Mouse (Mus musculus) kidney, embryonic 14.5 days (tissue): Measurements from ENCODE around the gene Mgme1. TPM values are rescaled to one million over a fixed set of nuclear protein-coding genes. Genes with fewer than 3 reads are reported as not detected.

Source experiments
- ATAC-seq: fragments of 200-750 bp; cut with Nextera tagmentation; 2 replicates; pipeline ENCODE4 v1.8.0; 2017; ENCODE audit warnings: moderate number of reproducible peaks, mild to moderate bottlenecking, moderate TSS enrichment, moderate library complexity; ENCODE audit not compliant: low FRiP score, low TSS enrichment
- H3K27ac ChIP-seq: fragments of 300-500 bp; sonication (generic); 2 replicates; pipeline ENCODE4 v1.5.1; 2014; ENCODE audit warnings: low read depth, mild to moderate bottlenecking, low read length, moderate library complexity, mixed read lengths
- H3K27me3 ChIP-seq: fragments of 300-500 bp; sonication (generic); 2 replicates; pipeline ENCODE4 v1.6.1; 2014; ENCODE audit warnings: mild to moderate bottlenecking, low read length; ENCODE audit not compliant: control insufficient read depth, insufficient read depth
- H3K36me3 ChIP-seq: fragments of 300-500 bp; sonication (generic); 2 replicates; pipeline ENCODE4 v1.6.1; 2014; ENCODE audit warnings: low read length, mixed read lengths; ENCODE audit not compliant: control insufficient read depth, insufficient read depth
- H3K4me1 ChIP-seq: fragments of 300-500 bp; sonication (generic); 2 replicates; pipeline ENCODE4 v1.6.1; 2014; ENCODE audit warnings: low read length, mixed read lengths; ENCODE audit not compliant: control insufficient read depth, insufficient read depth
- H3K4me2 ChIP-seq: fragments of 300-500 bp; sonication (generic); replicated peaks from 2 replicates; pipeline ENCODE4 v1.6.1; 2014; ENCODE audit warnings: low read depth, mild to moderate bottlenecking, low read length
- H3K4me3 ChIP-seq: fragments of 300-500 bp; sonication (generic); 2 replicates; pipeline ENCODE4 v1.5.1; 2014; ENCODE audit warnings: mild to moderate bottlenecking, low read length
- H3K9ac ChIP-seq: fragments of 300-500 bp; sonication (generic); 2 replicates; pipeline ENCODE4 v1.6.1; 2014; ENCODE audit warnings: low read depth, mild to moderate bottlenecking, low read length, moderate library complexity
- H3K9me3 ChIP-seq: fragments of 300-500 bp; sonication (generic); 2 replicates; pipeline ENCODE4 v1.6.1; 2016; ENCODE audit warnings: low read length; ENCODE audit not compliant: control insufficient read depth
- WGBS: fragments of 180-500 bp; shearing (Covaris S2); extraction: QIAGEN DNeasy Blood & Tissue Kit; methylation state at CpG from one replicate; pipeline ENCODE4 v1.1.7; 2014; 5-methylcytosine and 5-hydroxymethylcytosine counted together
- polyA plus RNA-seq: library from polyadenylated mRNA; unstranded; fragments of >200 nt; fragmentation: Nextera tagmentation; extraction: Ambion mirVana; gene quantifications from 2 replicates; pipeline ENCODE4 v1.2.1, GENCODE M21; 2014

Gene Mgme1
- polyA plus RNA-seq, 1 experiment from 2014 or later = 21.9 TPM

GRCm38 (mm10) chr2:144235776-144236175 lies 34.7 kb upstream of the Mgme1 start:
- 24% methylated on average over 3 of the region's 3 CpGs for WGBS
- peak; percentile 44; the same call in 1 of the 2 replicates for ATAC-seq
- Histone ChIP-seq H3K4me1 (0 out of 2 replicates have a peak, but pooled peaks cover 4% of the 10 kb centered on the region), H3K9me3 (no peaks in the 10 kb centered on the region), H3K4me2 (no peak overlapping the region), H3K36me3 (no peaks in the 10 kb centered on the region), H3K27me3 (no peaks in the 10 kb centered on the region), H3K4me3 (no peak overlapping the region), H3K9ac (no peak overlapping the region), H3K27ac (no peak overlapping the region)

GRCm38 (mm10) chr2:144236791-144237584 lies 33.5 kb upstream of the Mgme1 start:
- WGBS = 48% methylated on average over 9 of the region's 9 CpGs
- no peak for ATAC-seq

GRCm38 (mm10) chr2:144238341-144238740 lies 32.1 kb upstream of the Mgme1 start:
- H3K4me3 ChIP-seq = no peak overlapping the region
- no peaks in the 10 kb centered on the region for H3K27me3 ChIP-seq
- ATAC-seq = no peak
- no peaks in the 10 kb centered on the region for H3K9me3 ChIP-seq
- WGBS = 79% methylated on average over 6 of the region's 6 CpGs
- 0 out of 2 replicates have a peak, but pooled peaks cover 4% of the 10 kb centered on the region for H3K4me1 ChIP-seq
- no peak overlapping the region for H3K27ac ChIP-seq
- H3K36me3 ChIP-seq = no peaks in the 10 kb centered on the region
- no peak overlapping the region for H3K9ac ChIP-seq
- H3K4me2 ChIP-seq = no peak overlapping the region

More at GRCm38 (mm10) chr2:144236791-144237584, 33.5 kb upstream of the Mgme1 start:
- Histone ChIP-seq H3K4me2 (no peak overlapping the region), H3K4me1 (0 out of 2 replicates have a peak, but pooled peaks cover 4% of the 10 kb centered on the region), H3K9me3 (no peaks in the 10 kb centered on the region), H3K36me3 (no peaks in the 10 kb centered on the region), H3K27me3 (no peaks in the 10 kb centered on the region), H3K9ac (no peak overlapping the region), H3K27ac (no peak overlapping the region), H3K4me3 (no peak overlapping the region)

GRCm38 (mm10) chr2:144239318-144239717 lies 31.1 kb upstream of the Mgme1 start:
- Histone ChIP-seq H3K4me3 (no peak overlapping the region), H3K27me3 (no peaks in the 10 kb centered on the region), H3K4me1 (0 out of 2 replicates have a peak, but pooled peaks cover 4% of the 10 kb centered on the region), H3K4me2 (no peak overlapping the region), H3K9me3 (no peaks in the 10 kb centered on the region), H3K27ac (no peak overlapping the region), H3K36me3 (no peaks in the 10 kb centered on the region), H3K9ac (no peak overlapping the region)
- whole genome bisulfite sequencing = 60% methylated on average over 2 of the region's 2 CpGs
- no peak for ATAC-seq

GRCm38 (mm10) chr2:144240095-144240899 lies 30.2 kb upstream of the Mgme1 start:
- no peaks in the 10 kb centered on the region for H3K36me3 ChIP-seq
- H3K4me3 ChIP-seq = no peak overlapping the region
- WGBS = 79% methylated on average over 3 of the region's 3 CpGs
- no peak overlapping the region for H3K27ac ChIP-seq
- H3K9ac ChIP-seq = no peak overlapping the region
- no peaks in the 10 kb centered on the region for H3K9me3 ChIP-seq
- H3K4me1 ChIP-seq = 0 out of 2 replicates have a peak, but pooled peaks cover 4% of the 10 kb centered on the region
- no peak for ATAC-seq
- H3K4me2 ChIP-seq = no peak overlapping the region
- no peaks in the 10 kb centered on the region for H3K27me3 ChIP-seq

- ATAC-seq = 0 out of 2 replicates have a peak, but pooled peaks have one; percentile 25
- peak overlapping the region; percentile 30 for H3K27ac ChIP-seq
These were observed 25.0 kb upstream of the Mgme1 start for GRCm38 (mm10) chr2:144245464-144245863.

GRCm38 (mm10) chr2:144246270-144246669 lies 24.2 kb upstream of the Mgme1 start:
- no peak overlapping the region for H3K4me2 ChIP-seq
- 0 out of 2 replicates have a peak, but pooled peaks cover 8% of the 10 kb centered on the region for H3K4me1 ChIP-seq
- peak; percentile 22 for ATAC-seq
- no peak overlapping the region for H3K4me3 ChIP-seq
- peaks cover 26% of the 10 kb centered on the region for H3K36me3 ChIP-seq
- WGBS = 43% methylated on average over 2 of the region's 2 CpGs
- no peaks in the 10 kb centered on the region for H3K27me3 ChIP-seq
- peak overlapping the region; percentile 30; the same call in 1 of the 2 replicates for H3K27ac ChIP-seq
- no peaks in the 10 kb centered on the region for H3K9me3 ChIP-seq
- no peak overlapping the region for H3K9ac ChIP-seq

More at GRCm38 (mm10) chr2:144245464-144245863, 25.0 kb upstream of the Mgme1 start:
- no peak overlapping the region for H3K4me2 ChIP-seq
- WGBS = 43% methylated on average over 7 of the region's 7 CpGs
- H3K36me3 ChIP-seq = peaks cover 18% of the 10 kb centered on the region
- no peak overlapping the region for H3K9ac ChIP-seq
- H3K27me3 ChIP-seq = no peaks in the 10 kb centered on the region
- 0 out of 2 replicates have a peak, but pooled peaks cover 8% of the 10 kb centered on the region for H3K4me1 ChIP-seq
- no peak overlapping the region for H3K4me3 ChIP-seq
- H3K9me3 ChIP-seq = no peaks in the 10 kb centered on the region

GRCm38 (mm10) chr2:144247337-144247978 lies 23.0 kb upstream of the Mgme1 start:
- 40% methylated on average over 5 of the region's 5 CpGs for WGBS
- no peaks in the 10 kb centered on the region for H3K9me3 ChIP-seq
- H3K27ac ChIP-seq = peak overlapping the region; percentile 42; the same call in 1 of the 2 replicates
- H3K4me2 ChIP-seq = no peak overlapping the region
- H3K36me3 ChIP-seq = peaks cover 36% of the 10 kb centered on the region
- ATAC-seq = no peak
- H3K4me1 ChIP-seq = 0 out of 2 replicates have a peak, but pooled peaks cover 8% of the 10 kb centered on the region
- H3K9ac ChIP-seq = no peak overlapping the region
- H3K27me3 ChIP-seq = no peaks in the 10 kb centered on the region
- H3K4me3 ChIP-seq = no peak overlapping the region
